Mouse (Mus musculus): Measurements from ENCODE around the gene Serinc3.

Serinc3 gene

DNA sequence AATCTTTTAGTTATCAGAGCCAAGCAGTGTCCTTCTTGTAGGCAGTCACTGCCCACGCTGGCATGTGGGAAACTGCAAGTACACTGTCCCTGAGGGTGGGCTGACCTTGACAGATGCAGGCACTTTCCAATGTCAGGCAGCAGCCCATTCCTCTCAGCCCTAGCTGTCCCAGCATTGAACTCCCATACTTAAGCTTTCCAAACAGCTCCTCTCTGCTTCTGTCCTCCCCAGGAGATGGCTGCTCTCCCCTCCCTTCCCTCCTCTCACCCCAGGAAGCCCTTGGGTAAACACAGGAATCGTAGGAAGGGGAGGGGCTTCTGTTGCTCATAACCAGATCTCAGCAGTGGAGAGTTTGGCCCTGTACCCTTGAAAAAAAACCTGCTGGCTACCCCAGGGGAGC lies 49.8 kb downstream of the Serinc3 start:
- DNase-seq (ENCODE audit: low spot score in 2 of 2) = no peak

- DNase-seq (ENCODE audit: low spot score in 2 of 2) = no peak
These were observed 51.2 kb downstream of the Serinc3 start for GRCm38 (mm10) chr2:163593636-163594282.

DNA sequence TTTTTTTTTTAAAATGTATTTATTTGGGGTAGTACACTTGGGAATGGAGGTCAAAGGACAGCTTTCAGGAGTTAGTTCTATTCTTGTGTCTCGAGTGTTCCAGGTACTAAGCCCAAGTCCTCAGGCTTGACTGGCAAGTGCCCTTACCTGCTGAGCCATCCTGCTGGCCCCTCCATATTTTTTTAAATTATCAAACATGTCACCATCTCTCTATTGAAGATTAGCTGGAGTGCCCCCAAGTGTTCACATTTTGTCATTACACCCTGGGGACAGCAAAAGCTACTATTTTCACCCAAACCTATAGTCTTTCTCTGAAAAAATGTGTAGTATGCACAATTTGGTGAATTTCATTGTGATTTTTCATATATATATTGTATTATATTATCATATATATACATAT lies 52.8 kb downstream of the Serinc3 start:
- DNase-seq (ENCODE audit: low spot score in 2 of 2) = peak in 1 of 2 experiments; percentile 44

DNA sequence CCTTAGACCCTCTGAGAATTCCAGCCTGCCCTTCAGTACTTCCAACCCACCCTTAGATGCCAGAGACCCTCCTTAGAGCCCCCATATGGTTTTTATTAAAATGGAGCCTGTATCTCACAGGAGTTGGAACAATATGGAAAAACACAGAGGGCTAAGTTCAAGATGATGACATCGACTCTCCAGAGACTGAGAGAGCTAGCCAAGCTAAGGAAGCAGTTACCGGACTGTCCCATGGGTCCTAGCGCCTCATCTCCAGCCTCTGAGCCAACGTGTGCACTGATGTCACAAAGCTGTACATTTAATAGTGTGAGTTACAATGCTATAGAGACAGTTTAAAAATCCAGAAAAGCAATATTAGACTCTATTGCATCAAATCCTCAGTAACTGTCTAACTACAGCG lies 53.9 kb downstream of the Serinc3 start:
- DNase-seq (ENCODE audit: low spot score in 2 of 2) = no peak

DNA sequence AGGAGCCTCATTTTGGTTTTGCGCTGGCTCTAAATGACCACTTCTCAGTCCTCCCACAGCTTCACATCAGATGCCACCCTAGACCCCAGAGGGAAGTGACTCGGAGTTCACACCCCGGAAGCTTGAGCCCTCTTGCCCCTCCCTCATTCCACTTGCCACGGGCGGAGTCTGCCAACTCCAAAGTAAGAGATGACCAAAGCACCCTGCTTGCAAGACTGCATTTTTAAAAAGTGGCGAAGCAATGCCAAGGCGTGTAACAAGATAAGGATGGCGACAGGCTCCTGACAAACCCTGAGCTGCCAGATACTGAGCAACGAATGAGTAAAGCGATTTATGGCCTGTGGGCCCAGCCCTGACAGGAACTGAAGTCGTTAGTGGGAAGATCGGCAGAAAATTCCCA lies 54.7 kb downstream of the Serinc3 start:
- DNase-seq (ENCODE audit: low spot score in 2 of 2) = no peak

DNA sequence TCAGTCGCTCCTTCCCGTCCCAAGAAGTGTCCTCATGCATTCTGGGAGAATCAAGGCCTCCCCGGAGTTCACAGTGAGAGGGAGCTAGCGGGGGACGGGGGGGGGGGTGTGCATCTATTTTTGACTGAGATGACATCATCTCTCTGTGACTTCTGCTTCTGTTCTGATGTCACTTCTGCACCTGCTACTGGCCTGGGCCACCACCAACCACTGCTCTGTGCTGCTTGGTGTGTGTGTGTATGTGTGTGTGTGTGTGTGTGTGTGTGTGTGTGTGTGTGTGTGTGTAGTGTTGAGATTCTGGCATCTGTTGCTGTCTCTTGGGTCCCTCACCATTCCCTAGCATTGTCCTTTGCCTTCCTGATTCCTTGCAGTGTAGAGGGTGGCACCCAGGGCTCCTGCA lies 57.4 kb downstream of the Serinc3 start:
- no peak for DNase-seq (ENCODE audit: low spot score in 2 of 2)

GRCm38 (mm10) chr2:163586384-163587261 lies 58.3 kb downstream of the Serinc3 start:
- peak; percentile 12 to 63 for DNase-seq (ENCODE audit: low spot score in 2 of 2)

GRCm38 (mm10) chr2:163584088-163584426 lies 60.9 kb downstream of the Serinc3 start:
- DNase-seq (ENCODE audit: low spot score in 2 of 2) = no peak

- DNase-seq (ENCODE audit: low spot score in 2 of 2) = no peak
These were observed 61.5 kb downstream of the Serinc3 start for GRCm38 (mm10) chr2:163583226-163584087.

GRCm38 (mm10) chr2:163580069-163580945 lies 64.6 kb downstream of the Serinc3 start:
- DNase-seq (ENCODE audit: low spot score in 2 of 2) = no peak

DNA sequence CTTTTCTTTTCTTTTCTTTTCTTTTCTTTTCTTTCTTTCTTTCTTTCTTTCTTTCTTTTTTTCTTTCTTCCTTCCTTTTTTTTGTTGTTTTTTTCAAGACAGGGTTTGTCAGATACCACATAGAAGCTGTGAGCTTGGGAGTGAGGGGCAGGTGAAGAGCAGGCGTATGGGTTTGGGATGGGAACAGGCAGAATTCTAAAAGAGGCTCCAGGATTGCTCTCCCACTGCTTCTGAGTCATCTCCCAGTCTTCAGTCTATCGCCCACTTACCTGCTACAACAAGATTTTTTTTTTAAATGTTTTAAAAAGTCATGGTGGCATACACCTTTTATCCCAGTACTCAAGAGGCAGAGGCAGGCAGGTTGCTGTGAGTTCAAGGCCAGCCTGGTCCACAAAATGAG lies 66.9 kb downstream of the Serinc3 start:
- no peak for DNase-seq (ENCODE audit: low spot score in 2 of 2)

DNA sequence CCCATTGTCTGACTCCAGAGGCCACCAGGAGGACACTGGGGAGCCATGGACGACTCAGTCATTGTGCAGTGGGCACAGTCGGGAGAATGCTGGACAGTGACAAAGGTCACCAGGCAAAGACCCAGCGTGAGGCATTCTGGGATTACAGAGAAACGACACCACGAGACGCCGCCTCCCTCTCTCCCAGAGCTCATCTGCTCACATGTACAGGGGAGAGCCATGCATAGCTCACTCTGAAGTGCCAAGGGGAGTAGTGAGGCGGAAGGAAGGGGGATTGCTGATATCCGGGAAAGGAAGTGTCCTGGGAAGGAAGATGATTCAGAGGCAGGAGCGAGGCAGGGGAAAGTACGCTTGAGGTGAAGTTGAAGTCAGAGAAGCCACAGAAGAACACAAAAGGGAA lies 69.7 kb downstream of the Serinc3 start:
- no peak for DNase-seq (ENCODE audit: low spot score in 2 of 2)

- no peak for DNase-seq (ENCODE audit: low spot score in 2 of 2)
These were observed 70.6 kb downstream of the Serinc3 start for GRCm38 (mm10) chr2:163574321-163574720.
